Mouse (Mus musculus) stomach, embryonic 14.5 days (tissue): ENCODE data around the gene H2afv. TPM values are rescaled to one million over a fixed set of nuclear protein-coding genes. Genes with fewer than 3 reads are reported as not detected.
"Not testable (repeated sequence)": the region's sequence is repeated elsewhere in the genome, so short reads cannot be mapped to it uniquely, and the experiment has no call there.

Source experiments
- ATAC-seq: fragments of 200-750 bp; cut with Nextera tagmentation; 2 replicates; pipeline ENCODE4 v1.8.0; 2017; ENCODE audit warnings: low read depth, moderate TSS enrichment; ENCODE audit not compliant: insufficient number of reproducible peaks, insufficient read depth, low FRiP score
- H3K27ac ChIP-seq: fragments of 300-500 bp; sonication (generic); 2 replicates; pipeline ENCODE4 v1.5.1; 2014; ENCODE audit warnings: mild to moderate bottlenecking, low read length, moderate library complexity, mixed read lengths
- H3K27me3 ChIP-seq: fragments of 300-500 bp; sonication (generic); 2 replicates; pipeline ENCODE4 v1.6.1; 2014; ENCODE audit warnings: low read length, control low read depth, mixed read lengths; ENCODE audit not compliant: control insufficient read depth, insufficient read depth
- H3K36me3 ChIP-seq: fragments of 300-500 bp; sonication (generic); 2 replicates; pipeline ENCODE4 v1.6.1; 2014; ENCODE audit warnings: mild to moderate bottlenecking, control low read depth, low read length, moderate library complexity, mixed read lengths; ENCODE audit not compliant: control insufficient read depth, insufficient read depth
- H3K4me1 ChIP-seq: fragments of 300-500 bp; sonication (generic); 2 replicates; pipeline ENCODE4 v1.6.1; 2014; ENCODE audit warnings: low read length, control low read depth, mixed read lengths; ENCODE audit not compliant: control insufficient read depth, insufficient read depth
- H3K4me2 ChIP-seq: fragments of 300-500 bp; sonication (generic); replicated peaks from 2 replicates; pipeline ENCODE4 v1.6.1; 2014; ENCODE audit warnings: low read depth, low read length, control low read depth
- H3K4me3 ChIP-seq: fragments of 300-500 bp; sonication (generic); 2 replicates; pipeline ENCODE4 v1.5.1; 2014; ENCODE audit warnings: low read depth, low read length, control low read depth
- H3K9ac ChIP-seq: fragments of 300-500 bp; sonication (generic); replicated peaks from 2 replicates; pipeline ENCODE4 v1.6.1; 2014; ENCODE audit warnings: low read depth, mild to moderate bottlenecking, control low read depth, low read length, moderate library complexity, mixed read lengths
- H3K9me3 ChIP-seq: fragments of 300-500 bp; sonication (generic); 2 replicates; pipeline ENCODE4 v1.6.1; 2016; ENCODE audit warnings: low read depth, low read length, control low read depth; ENCODE audit not compliant: control insufficient read depth
- WGBS: fragments of 180-500 bp; shearing (Covaris S2); extraction: QIAGEN DNeasy Blood & Tissue Kit; methylation state at CpG from one replicate; pipeline ENCODE4 v1.1.7; 2014; 5-methylcytosine and 5-hydroxymethylcytosine counted together
- polyA plus RNA-seq: library from polyadenylated mRNA; unstranded; fragments of >200 nt; fragmentation: Nextera tagmentation; extraction: Ambion mirVana; gene quantifications from 2 replicates; pipeline ENCODE4 v1.2.1, GENCODE M21; 2014

Gene H2afv
- polyA plus RNA-seq, 1 experiment from 2014 or later: 623 TPM

- Histone ChIP-seq H3K27ac (peak overlapping the region; percentile 98), H3K4me3 (peak overlapping the region; percentile 96), H3K9ac (peak overlapping the region; percentile 93), H3K9me3 (no peaks in the 10 kb centered on the region), H3K4me1 (peaks cover 30% of the 10 kb centered on the region), H3K4me2 (peak overlapping the region; percentile 77), H3K27me3 (no peaks in the 10 kb centered on the region), H3K36me3 (no peaks in the 10 kb centered on the region; the same call in 1 of the 2 replicates)
- no peak for ATAC-seq
- WGBS: 27% methylated on average over 6 of the region's 6 CpGs
Measured at GRCm38 (mm10) chr11:6474381-6474780, 30.1 kb upstream of the H2afv start.

DNA sequence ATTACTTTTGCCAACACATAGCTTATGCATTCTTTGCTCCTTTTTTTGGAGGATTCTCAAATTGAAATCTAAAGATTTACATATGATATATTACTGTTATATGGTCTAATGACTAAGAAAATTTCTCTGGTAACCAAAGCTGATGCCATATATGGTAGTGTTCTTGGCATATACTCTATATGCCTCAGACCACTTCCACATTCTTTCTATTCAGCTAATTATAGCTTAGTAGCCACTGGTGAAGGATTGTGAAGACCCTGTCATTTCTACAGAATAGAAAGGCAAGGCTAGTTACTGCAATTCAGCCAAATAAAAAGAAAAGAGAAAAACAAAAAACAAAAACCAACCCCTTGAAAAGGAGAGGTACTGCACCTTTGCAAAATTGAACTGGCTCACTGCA is 27.8 kb upstream of the H2afv start:
- Histone ChIP-seq H3K4me1 (peaks cover 30% of the 10 kb centered on the region), H3K36me3 (peaks cover under 1% of the 10 kb centered on the region; the same call in 1 of the 2 replicates), H3K27ac (peak overlapping the region; percentile 69; the same call in 1 of the 2 replicates), H3K9ac (0 out of 2 replicates have a peak overlapping the region, but pooled peaks have one; percentile 36), H3K27me3 (no peaks in the 10 kb centered on the region), H3K4me3 (peak overlapping the region; percentile 96), H3K4me2 (peak overlapping the region; percentile 77), H3K9me3 (no peaks in the 10 kb centered on the region)
- no peak for ATAC-seq

DNA sequence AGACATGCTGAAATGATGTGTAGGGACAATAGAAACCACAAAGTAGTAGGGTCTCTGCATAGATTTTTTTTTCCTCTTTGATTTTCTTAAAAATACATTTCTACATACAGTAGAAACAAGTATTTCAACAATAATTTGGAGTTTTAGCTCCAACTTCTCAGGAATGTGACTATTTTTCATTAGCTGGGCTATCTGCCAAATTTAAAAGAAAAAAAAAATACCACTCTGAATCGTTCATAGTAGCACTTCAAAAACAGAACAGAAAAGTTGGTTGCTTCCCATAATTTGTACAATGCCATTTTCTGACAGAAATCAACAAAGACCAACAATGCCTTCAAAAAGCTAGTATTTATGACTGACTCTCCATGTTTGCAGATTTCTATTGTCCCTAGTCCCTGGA is 27.2 kb upstream of the H2afv start:
- Histone ChIP-seq H3K9me3 (no peaks in the 10 kb centered on the region), H3K27me3 (no peaks in the 10 kb centered on the region), H3K27ac (peak overlapping the region; percentile 69), H3K4me1 (peaks cover 30% of the 10 kb centered on the region), H3K4me3 (peak overlapping the region; percentile 96), H3K4me2 (peak overlapping the region; percentile 77), H3K9ac (0 out of 2 replicates have a peak overlapping the region, but pooled peaks have one; percentile 28), H3K36me3 (peaks cover 7% of the 10 kb centered on the region; the same call in 1 of the 2 replicates)
- WGBS: 4% methylated on average over 1 of the region's 1 CpGs
- ATAC-seq: no peak

DNA sequence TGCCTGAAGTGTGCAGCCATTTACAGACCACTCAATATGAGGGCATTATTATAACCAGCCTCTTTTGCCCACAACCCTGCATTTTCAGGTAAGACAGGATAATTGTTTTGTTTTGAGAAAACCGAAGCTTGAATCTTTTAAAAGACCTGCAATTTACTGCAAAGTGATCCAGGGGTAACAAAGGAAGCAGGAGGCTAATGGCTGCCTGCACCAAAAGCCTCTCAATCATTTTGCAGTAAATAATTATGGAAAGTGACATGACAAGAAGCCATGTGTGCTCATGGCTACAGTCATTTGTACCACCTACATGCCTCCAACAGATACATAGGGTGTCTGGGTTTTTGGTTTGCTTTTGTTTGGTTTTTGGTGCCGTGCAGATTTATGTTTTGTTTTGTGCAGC is 26.8 kb upstream of the H2afv start:
- Histone ChIP-seq H3K9me3 (no peaks in the 10 kb centered on the region), H3K27me3 (no peaks in the 10 kb centered on the region), H3K4me3 (peak overlapping the region; percentile 96), H3K4me2 (peak overlapping the region; percentile 77), H3K27ac (no peak overlapping the region), H3K9ac (no peak overlapping the region), H3K4me1 (peaks cover 30% of the 10 kb centered on the region), H3K36me3 (peaks cover 9% of the 10 kb centered on the region; the same call in 1 of the 2 replicates)
- 42% methylated on average over 2 of the region's 2 CpGs for WGBS
- no peak for ATAC-seq

GRCm38 (mm10) chr11:6468541-6468940 is 24.3 kb upstream of the H2afv start:
- Histone ChIP-seq H3K27me3 (no peaks in the 10 kb centered on the region), H3K4me2 (no peak overlapping the region), H3K36me3 (peaks cover 11% of the 10 kb centered on the region; the same call in 1 of the 2 replicates), H3K9ac (no peak overlapping the region), H3K4me3 (no peak overlapping the region), H3K9me3 (no peaks in the 10 kb centered on the region), H3K27ac (no peak overlapping the region), H3K4me1 (peaks cover 24% of the 10 kb centered on the region)
- 78% methylated on average over 2 of the region's 2 CpGs for WGBS
- ATAC-seq: no peak

DNA sequence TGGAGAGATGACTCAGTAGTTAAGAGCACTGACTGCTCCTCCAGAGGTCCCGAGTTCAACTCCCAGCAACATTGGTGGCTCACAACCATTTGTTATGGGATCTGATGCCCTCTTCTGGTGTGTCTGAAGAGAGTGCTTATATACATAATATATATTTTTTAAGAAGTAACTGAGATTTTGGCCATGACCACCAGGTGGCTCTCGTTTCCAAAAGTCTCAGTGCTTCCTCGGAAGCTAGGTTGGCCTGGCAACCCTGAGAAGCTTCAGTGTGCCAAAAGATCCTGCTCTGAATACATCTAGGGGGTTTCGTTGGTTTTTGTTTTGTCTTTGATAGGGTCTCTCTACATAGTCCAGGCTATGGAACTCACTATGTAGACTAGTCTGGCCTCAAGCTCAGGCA is 20.9 kb upstream of the H2afv start:
- Histone ChIP-seq H3K4me1 (peaks cover 4% of the 10 kb centered on the region), H3K9ac (no peak overlapping the region), H3K27me3 (no peaks in the 10 kb centered on the region), H3K4me2 (no peak overlapping the region), H3K27ac (no peak overlapping the region), H3K4me3 (no peak overlapping the region), H3K36me3 (peaks cover 11% of the 10 kb centered on the region; the same call in 1 of the 2 replicates), H3K9me3 (no peaks in the 10 kb centered on the region)
- WGBS: 26% methylated on average over 4 of the region's 4 CpGs
- no peak for ATAC-seq

DNA sequence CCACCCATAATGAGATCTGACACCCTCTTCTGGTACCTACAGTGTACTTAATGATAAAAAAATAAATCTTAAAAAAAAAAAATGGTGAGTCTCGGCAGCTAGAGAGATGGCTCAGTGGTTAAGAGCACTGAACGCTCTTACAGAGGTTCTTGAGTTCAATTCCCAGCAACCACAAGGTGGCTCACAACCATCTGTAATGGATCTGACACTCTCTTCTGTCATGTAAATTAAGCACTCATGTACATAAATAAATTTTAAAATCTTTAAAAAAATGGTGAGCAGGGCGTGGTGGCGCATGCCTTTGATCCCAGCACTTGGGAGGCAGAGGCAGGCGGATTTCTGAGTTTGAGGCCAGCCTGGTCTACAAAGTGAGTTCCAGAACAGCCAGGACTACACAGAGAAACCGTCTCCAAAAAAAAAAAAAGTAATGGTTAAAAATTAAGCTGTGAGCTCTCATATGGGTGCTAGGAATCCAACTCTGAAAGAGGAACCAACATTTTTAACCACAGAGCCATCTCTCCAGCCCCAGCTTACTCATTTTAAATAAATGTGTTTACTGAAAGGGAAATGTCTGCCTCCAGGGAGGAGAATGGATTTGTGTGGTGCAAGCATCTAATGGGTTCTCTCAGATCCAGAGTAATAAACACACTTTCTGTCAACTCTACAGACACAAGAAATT is 19.1 kb upstream of the H2afv start:
- Histone ChIP-seq H3K4me2 (no peak overlapping the region), H3K27ac (no peak overlapping the region), H3K36me3 (peaks cover 11% of the 10 kb centered on the region; the same call in 1 of the 2 replicates), H3K9me3 (no peaks in the 10 kb centered on the region), H3K9ac (no peak overlapping the region), H3K4me3 (no peak overlapping the region), H3K27me3 (no peaks in the 10 kb centered on the region), H3K4me1 (no peaks in the 10 kb centered on the region)
- WGBS: 85% methylated on average over 6 of the region's 6 CpGs
- ATAC-seq: no peak

DNA sequence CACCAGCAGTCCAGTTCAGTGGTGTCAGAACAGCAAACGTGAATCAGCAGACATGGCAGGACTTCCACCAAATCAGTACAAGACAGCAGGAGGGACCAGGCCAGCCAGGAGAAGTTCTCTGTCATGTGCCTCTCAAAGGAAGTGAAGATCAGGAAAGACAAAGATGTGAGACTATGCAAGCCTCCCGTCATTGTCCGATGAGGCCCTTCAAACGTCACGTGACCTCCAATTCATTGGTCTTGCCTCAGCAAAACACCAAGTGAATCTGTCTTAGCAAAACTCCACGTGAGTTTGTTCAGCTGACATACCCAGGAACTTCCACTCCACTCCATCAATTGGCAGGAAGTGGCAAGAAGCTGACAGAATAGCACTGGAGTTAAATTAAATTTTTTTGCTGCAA is 11.8 kb upstream of the H2afv start:
- 80% methylated on average over 6 of the region's 6 CpGs for WGBS
- H3K9ac ChIP-seq: no peak overlapping the region
- no peaks in the 10 kb centered on the region for H3K27me3 ChIP-seq
- no peak overlapping the region for H3K4me3 ChIP-seq
- no peak overlapping the region for H3K4me2 ChIP-seq
- no peaks in the 10 kb centered on the region for H3K9me3 ChIP-seq
- no peak overlapping the region for H3K27ac ChIP-seq
- no peaks in the 10 kb centered on the region for H3K4me1 ChIP-seq
- no peak for ATAC-seq
- H3K36me3 ChIP-seq: no peaks in the 10 kb centered on the region

DNA sequence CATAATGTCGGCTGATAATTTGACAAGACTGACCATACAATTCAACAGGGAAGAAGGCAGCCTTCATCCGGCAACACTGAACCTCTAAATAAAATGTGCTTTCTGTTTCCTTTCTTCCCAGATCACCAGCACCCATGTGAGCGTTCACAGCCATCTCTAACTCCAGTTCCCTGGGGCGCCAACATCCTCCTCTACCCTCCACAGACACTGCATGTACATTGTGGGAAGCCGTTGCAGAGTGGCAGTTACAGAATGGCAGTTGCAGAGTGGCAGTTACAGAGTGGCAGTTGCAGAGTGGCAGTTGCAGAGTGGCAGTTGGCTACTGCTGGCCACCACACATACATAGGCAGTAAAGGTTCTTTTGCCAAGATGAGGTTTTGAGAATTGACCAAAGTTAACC is 3.9 kb upstream of the H2afv start:
- not testable (repeated sequence) for H3K4me3 ChIP-seq, ATAC-seq, H3K36me3 ChIP-seq, H3K9ac ChIP-seq, H3K9me3 ChIP-seq, H3K27me3 ChIP-seq, H3K4me1 ChIP-seq, H3K27ac ChIP-seq, H3K4me2 ChIP-seq
- 98% methylated on average over 5 of the region's 5 CpGs for WGBS
